11 mouse cellular contexts compared by ENCODE assay signal in the genomic region with DNA sequence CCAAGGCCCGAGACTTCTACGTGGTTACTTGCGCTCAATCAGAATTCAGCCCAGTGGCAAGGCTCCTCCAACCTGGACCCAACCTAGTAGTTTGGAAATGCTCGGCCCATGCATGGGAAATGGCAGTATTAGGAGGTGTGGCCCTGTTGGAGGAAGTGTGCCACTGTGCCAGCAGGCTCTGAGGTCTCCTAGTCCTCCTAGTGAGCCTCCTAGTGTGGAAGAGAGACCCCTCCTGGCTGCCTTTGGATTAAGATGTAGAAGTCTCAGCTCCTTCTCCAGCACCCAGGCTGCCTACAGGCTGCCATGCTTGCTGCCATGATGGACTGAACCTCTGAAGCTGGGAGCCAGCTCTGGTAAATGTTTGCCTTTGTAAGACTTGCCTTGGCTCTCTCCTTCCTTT. TPM values are rescaled to one million over a fixed set of nuclear protein-coding genes. Genes with fewer than 3 reads are reported as not detected.
DNase-seq lines count a peak whose midpoint lies in the region; ATAC-seq and TF ChIP-seq lines count a peak whose summit lies in the region.
"Had no signal": no experiment of that assay in that cellular context is flagged by ENCODE, and none has a peak within 500 bp of the region (broad histone marks: within the 10 kb centered on the region; RNA-seq: fewer than 3 reads in every experiment).

No protein-coding gene starts in this region.

- no peak overlapping the region for H3K27ac ChIP-seq in kidney, postnatal 0 days
- H3K27ac ChIP-seq in limb, embryonic 14.5 days (replicated peaks; ENCODE audit: low read depth, low read length) = no peak overlapping the region
- H3K27ac ChIP-seq in kidney, embryonic 16.5 days (ENCODE audit: low read length) = no peak overlapping the region
- H3K27ac ChIP-seq in heart, embryonic 10.5 days = no peak overlapping the region

- H3K4me2 ChIP-seq in kidney, postnatal 0 days (ENCODE audit: low read length) = no peak overlapping the region
- H3K4me2 ChIP-seq in limb, embryonic 14.5 days (replicated peaks; ENCODE audit: low read depth, low read length, severe bottlenecking) = no peak overlapping the region
- no peak overlapping the region for H3K4me2 ChIP-seq in kidney, embryonic 16.5 days (replicated peaks; ENCODE audit: low read depth, low read length)

- WGBS in kidney, postnatal 0 days = 75% methylated on average over 4 of the region's 4 CpGs
- WGBS in limb, embryonic 14.5 days = 59% methylated on average over 4 of the region's 4 CpGs
- 75% methylated on average over 4 of the region's 4 CpGs for WGBS in kidney, embryonic 16.5 days
- 80% methylated on average over 4 of the region's 4 CpGs for WGBS in heart, embryonic 10.5 days

- no peaks in the 10 kb centered on the region for H3K36me3 ChIP-seq in kidney, postnatal 0 days (ENCODE audit: insufficient read depth, low read length)
- H3K36me3 ChIP-seq in limb, embryonic 14.5 days (ENCODE audit: control insufficient read depth, insufficient read depth, low read length) = no peaks in the 10 kb centered on the region
- 0 out of 2 replicates have a peak, but pooled peaks cover 2% of the 10 kb centered on the region for H3K36me3 ChIP-seq in kidney, embryonic 16.5 days (ENCODE audit: insufficient read depth, low read length)
- peaks cover 5% of the 10 kb centered on the region; the same call in 1 of the 2 replicates for H3K36me3 ChIP-seq in heart, embryonic 10.5 days

- H3K27me3 ChIP-seq in kidney, postnatal 0 days (ENCODE audit: insufficient read depth, low read length) = no peaks in the 10 kb centered on the region
- H3K27me3 ChIP-seq in limb, embryonic 14.5 days (ENCODE audit: control insufficient read depth, insufficient read depth, low read length) = no peaks in the 10 kb centered on the region
- H3K27me3 ChIP-seq in kidney, embryonic 16.5 days (ENCODE audit: insufficient read depth, low read length) = no peaks in the 10 kb centered on the region
- peaks cover 33% of the 10 kb centered on the region; the same call in 1 of the 2 replicates for H3K27me3 ChIP-seq in heart, embryonic 10.5 days (ENCODE audit: insufficient read depth, poor library complexity, severe bottlenecking)

- no peaks in the 10 kb centered on the region for H3K9me3 ChIP-seq in kidney, postnatal 0 days (replicated peaks; ENCODE audit: low read length)
- H3K9me3 ChIP-seq in limb, embryonic 14.5 days (ENCODE audit: control insufficient read depth, low read length) = no peaks in the 10 kb centered on the region
- no peaks in the 10 kb centered on the region for H3K9me3 ChIP-seq in kidney, embryonic 16.5 days (ENCODE audit: low read length)
- H3K9me3 ChIP-seq in heart, embryonic 10.5 days = no peaks in the 10 kb centered on the region

- peak; percentile 54 for DNase-seq in kidney, postnatal 0 days (ENCODE audit: low spot score)
- DNase-seq in kidney, postnatal 14 days = no peak
- DNase-seq in 3T3-L1 (ENCODE audit: low read depth, low spot score) (peak; percentile 37), NIH3T3 (ENCODE audit: low read depth) (peak; percentile 44)
- DNase-seq in limb, embryonic 14.5 days (ENCODE audit: low spot score) = peak; percentile 23
- no peak for DNase-seq in urinary bladder, postnatal 10 days (ENCODE audit: low spot score)
- DNase-seq in heart, embryonic 10.5 days (ENCODE audit: low spot score) = no peak
- DNase-seq: adrenal gland, postnatal 14 days; spleen, adult 18-20 months; thymus, postnatal 36 days had no signal

- ATAC-seq in kidney, postnatal 0 days (replicated peaks; ENCODE audit: low FRiP score, low read depth) = no peak
- no peak for ATAC-seq in limb, embryonic 14.5 days (ENCODE audit: low FRiP score, low read depth)
- no peak for ATAC-seq in kidney, embryonic 16.5 days (ENCODE audit: low FRiP score, low TSS enrichment)

- no peak for TF ChIP-seq POLR2A in limb, embryonic 14.5 days (IDR thresholded peaks at IDR 0.05; ENCODE audit: borderline replicate concordance, extremely low read depth, insufficient read depth, insufficient read length)

- peak; percentile 60 for TF ChIP-seq CTCF in kidney, postnatal 0 days (IDR thresholded peaks at IDR 0.05; ENCODE audit: low read depth)

- no peak overlapping the region for H3K4me3 ChIP-seq in kidney, postnatal 0 days (replicated peaks; ENCODE audit: low read depth, low read length)
- H3K4me3 ChIP-seq in limb, embryonic 14.5 days (replicated peaks; ENCODE audit: low read length) = no peak overlapping the region
- no peak overlapping the region for H3K4me3 ChIP-seq in kidney, embryonic 16.5 days (ENCODE audit: low read length)
- no peak overlapping the region for H3K4me3 ChIP-seq in heart, embryonic 10.5 days

- H3K4me1 ChIP-seq in kidney, postnatal 0 days (replicated peaks; ENCODE audit: insufficient read depth, low read length) = peaks cover 22% of the 10 kb centered on the region
- peaks cover 26% of the 10 kb centered on the region for H3K4me1 ChIP-seq in limb, embryonic 14.5 days (ENCODE audit: control insufficient read depth, insufficient read depth, low read length)
- peaks cover 29% of the 10 kb centered on the region for H3K4me1 ChIP-seq in kidney, embryonic 16.5 days (ENCODE audit: insufficient read depth, low read length)
- H3K4me1 ChIP-seq in heart, embryonic 10.5 days = peaks cover 40% of the 10 kb centered on the region

- no peak overlapping the region for H3K9ac ChIP-seq in kidney, postnatal 0 days (ENCODE audit: low read depth, low read length)
- H3K9ac ChIP-seq in limb, embryonic 14.5 days (ENCODE audit: low read depth, low read length, severe bottlenecking) = peak overlapping the region; percentile 34; the same call in 1 of the 2 replicates
- H3K9ac ChIP-seq in kidney, embryonic 16.5 days (replicated peaks; ENCODE audit: low read length) = no peak overlapping the region

RNA-seq across cellular contexts. Expression of a gene that starts 2.5 kb away (rescaled TPM):
- polyA plus RNA-seq in kidney, postnatal 0 days (2015; fragmentation: Nextera tagmentation; extraction: Ambion mirVana) = 14.4 and 16.3 TPM in 2 replicates
- 31.2 and 41.5 TPM in 2 replicates for polyA plus RNA-seq in limb, embryonic 14.5 days (2012; rRNA removed)
- polyA plus RNA-seq in limb, embryonic 14.5 days (2014; fragmentation: Nextera tagmentation; extraction: Ambion mirVana) = 25.4 and 27.4 TPM in 2 replicates
- 25.3 and 26.0 TPM in 2 replicates for polyA plus RNA-seq in kidney, embryonic 16.5 days (2015; fragmentation: Nextera tagmentation; extraction: Ambion mirVana)
- 16.6 and 21.0 TPM in 2 replicates for polyA plus RNA-seq in heart, embryonic 10.5 days (2016; fragmentation: Nextera tagmentation; extraction: Ambion mirVana)

RNA-seq across cellular contexts. Expression of a gene that starts 8.4 kb away (rescaled TPM):
- 0.39 and 0.45 TPM in 2 replicates for polyA plus RNA-seq in kidney, postnatal 0 days (2015; fragmentation: Nextera tagmentation; extraction: Ambion mirVana)
- polyA plus RNA-seq in limb, embryonic 14.5 days (2012; rRNA removed) = 1.0 and 1.7 TPM in 2 replicates
- 0.93 and 1.3 TPM in 2 replicates for polyA plus RNA-seq in limb, embryonic 14.5 days (2014; fragmentation: Nextera tagmentation; extraction: Ambion mirVana)
- polyA plus RNA-seq in kidney, embryonic 16.5 days (2015; fragmentation: Nextera tagmentation; extraction: Ambion mirVana) = 0.50 and 0.63 TPM in 2 replicates
- polyA plus RNA-seq in heart, embryonic 10.5 days (2016; fragmentation: Nextera tagmentation; extraction: Ambion mirVana) = 0.11 and 0.19 TPM in 2 replicates

RNA-seq across cellular contexts. Expression of a gene that starts 9.1 kb away (rescaled TPM):
- 20.0 and 20.5 TPM in 2 replicates for polyA plus RNA-seq in kidney, postnatal 0 days (2015; fragmentation: Nextera tagmentation; extraction: Ambion mirVana)
- 28.5 and 33.4 TPM in 2 replicates for polyA plus RNA-seq in limb, embryonic 14.5 days (2012; rRNA removed)
- polyA plus RNA-seq in limb, embryonic 14.5 days (2014; fragmentation: Nextera tagmentation; extraction: Ambion mirVana) = 25.9 and 32.2 TPM in 2 replicates
- 31.7 and 35.6 TPM in 2 replicates for polyA plus RNA-seq in kidney, embryonic 16.5 days (2015; fragmentation: Nextera tagmentation; extraction: Ambion mirVana)
- polyA plus RNA-seq in heart, embryonic 10.5 days (2016; fragmentation: Nextera tagmentation; extraction: Ambion mirVana) = 26.5 and 36.9 TPM in 2 replicates

RNA-seq across cellular contexts. Expression of a gene that starts 21.4 kb away (rescaled TPM):
- 10.7 and 11.2 TPM in 2 replicates for polyA plus RNA-seq in kidney, postnatal 0 days (2015; fragmentation: Nextera tagmentation; extraction: Ambion mirVana)
- 18.8 and 25.7 TPM in 2 replicates for polyA plus RNA-seq in limb, embryonic 14.5 days (2012; rRNA removed)
- 11.0 and 11.1 TPM in 2 replicates for polyA plus RNA-seq in limb, embryonic 14.5 days (2014; fragmentation: Nextera tagmentation; extraction: Ambion mirVana)
- polyA plus RNA-seq in kidney, embryonic 16.5 days (2015; fragmentation: Nextera tagmentation; extraction: Ambion mirVana) = 12.1 and 12.6 TPM in 2 replicates
- 28.4 and 42.2 TPM in 2 replicates for polyA plus RNA-seq in heart, embryonic 10.5 days (2016; fragmentation: Nextera tagmentation; extraction: Ambion mirVana)

RNA-seq across cellular contexts. Expression of a gene that starts 33.9 kb away (rescaled TPM):
- 23.6 and 23.7 TPM in 2 replicates for polyA plus RNA-seq in kidney, postnatal 0 days (2015; fragmentation: Nextera tagmentation; extraction: Ambion mirVana)
- polyA plus RNA-seq in limb, embryonic 14.5 days (2012; rRNA removed) = 35.1 and 40.5 TPM in 2 replicates
- polyA plus RNA-seq in limb, embryonic 14.5 days (2014; fragmentation: Nextera tagmentation; extraction: Ambion mirVana) = 33.7 and 37.1 TPM in 2 replicates
- 31.2 and 33.3 TPM in 2 replicates for polyA plus RNA-seq in kidney, embryonic 16.5 days (2015; fragmentation: Nextera tagmentation; extraction: Ambion mirVana)
- polyA plus RNA-seq in heart, embryonic 10.5 days (2016; fragmentation: Nextera tagmentation; extraction: Ambion mirVana) = 22.9 and 26.2 TPM in 2 replicates

Comparison
In these comparisons a context has a peak if more than half of its experiments do, and no peak if none do; other contexts are left out.
1. DNase-seq: peak in kidney, postnatal 0 days (single experiment), 3T3-L1 (single experiment), NIH3T3 (single experiment) and limb, embryonic 14.5 days (single experiment); none in kidney, postnatal 14 days (single experiment), urinary bladder, postnatal 10 days (single experiment) and heart, embryonic 10.5 days (single experiment).